Mouse (Mus musculus) lung, adult 2 months (tissue): ENCODE data around the gene Dusp19. TPM values are rescaled to one million over a fixed set of nuclear protein-coding genes. Genes with fewer than 3 reads are reported as not detected.

Experiments used
- DNase-seq: peaks from one replicate; pipeline ENCODE4 v3.0.0; 2022
- H3K4me1 ChIP-seq: fragments of 200-500 bp; 2 replicates; pipeline ENCODE4 v1.6.1; 2011; ENCODE audit warnings: low read length; ENCODE audit not compliant: control insufficient read depth, insufficient read depth
- H3K4me3 ChIP-seq: fragments of 200-500 bp; replicated peaks from 2 replicates; pipeline ENCODE3; 2011; ENCODE audit warnings: low read depth, mild to moderate bottlenecking, control low read depth, low read length; ENCODE audit errors: extremely low read depth
- CTCF ChIP-seq: fragments of 200-500 bp; IDR thresholded peaks from 2 replicates; pipeline ENCODE4 v1.5.1; 2011; ENCODE audit warnings: mild to moderate bottlenecking, low read length, control low read depth; ENCODE audit not compliant: insufficient read depth
- POLR2A ChIP-seq: fragments of 200-500 bp; IDR thresholded peaks from 2 replicates; pipeline ENCODE4 v1.6.1; 2011; ENCODE audit warnings: low read depth, mild to moderate bottlenecking, control low read depth, low read length, borderline replicate concordance; ENCODE audit errors: extremely low read depth
- WGBS: fragments of 180-500 bp; shearing (Covaris S2); methylation state at CpG from one replicate; pipeline ENCODE4 v1.1.7; 2018; 5-methylcytosine and 5-hydroxymethylcytosine counted together
- polyA plus RNA-seq: library from polyadenylated mRNA; depleted of rRNA; stranded (reverse); fragments of >200 nt; gene quantifications from 2 replicates; pipeline ENCODE4 v1.2.3, GENCODE M21; 2012

Gene Dusp19
- polyA plus RNA-seq, 1 experiment = 5.3 TPM

DNA sequence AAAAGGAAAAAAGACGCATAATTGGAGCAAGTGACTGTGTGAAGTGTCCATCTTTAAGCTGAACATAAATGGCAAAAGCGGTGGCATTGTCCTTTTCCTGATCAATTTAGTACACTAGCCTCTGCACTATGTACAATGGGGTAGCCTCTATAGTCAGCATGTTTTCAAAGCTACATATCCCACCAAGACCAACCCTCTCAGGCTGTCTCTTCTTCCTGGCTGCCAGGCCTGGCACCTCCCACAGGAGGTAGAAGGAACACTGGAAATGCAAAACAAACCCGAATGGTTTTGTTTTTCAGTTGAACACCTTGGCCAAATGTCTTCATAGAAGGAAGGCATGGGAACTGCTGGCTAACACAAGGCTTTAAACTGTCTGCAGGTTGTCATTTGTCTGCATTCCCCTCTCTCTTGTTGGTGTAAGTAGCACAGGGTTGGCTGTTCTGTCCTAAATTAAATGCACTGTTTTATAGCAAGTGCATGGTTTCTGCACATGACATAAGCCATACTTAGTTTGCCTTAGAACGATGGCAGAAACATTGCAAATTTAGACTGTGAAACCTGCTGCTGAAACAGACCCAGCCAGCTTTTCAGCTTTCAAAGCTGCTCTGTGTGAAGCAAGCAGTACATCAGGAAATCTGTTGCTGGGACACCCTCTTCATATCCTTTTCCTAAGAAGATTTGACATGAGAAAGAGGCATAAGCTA is 22.5 kb upstream of the Dusp19 start:
- Histone ChIP-seq H3K4me3 (no peak overlapping the region), H3K4me1 (no peaks in the 10 kb centered on the region)
- WGBS = 68% methylated on average over 4 of the region's 4 CpGs
- no peak for DNase-seq
- TF ChIP-seq CTCF = no peak
- TF ChIP-seq POLR2A = no peak

DNA sequence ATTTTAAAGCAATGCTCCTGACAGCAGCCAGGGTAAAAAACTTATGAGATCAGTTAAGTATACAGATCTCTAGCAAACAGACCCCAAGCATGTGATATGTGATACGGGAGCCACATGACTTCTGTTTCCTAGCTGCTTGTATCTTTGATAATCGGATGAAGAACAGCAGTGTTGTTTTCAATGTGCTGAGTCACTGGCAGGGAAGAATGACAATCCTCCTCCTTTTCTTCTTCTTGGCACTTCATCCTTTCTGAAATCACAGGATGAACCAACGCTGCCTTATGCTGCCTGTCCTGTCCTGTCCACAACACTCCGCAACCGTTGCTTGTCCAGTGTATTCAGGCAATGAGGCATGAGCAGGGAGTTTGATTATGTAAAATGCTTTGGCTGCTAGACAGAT is 19.9 kb upstream of the Dusp19 start:
- no peak for DNase-seq
- TF ChIP-seq CTCF = no peak
- no peak for TF ChIP-seq POLR2A
- 66% methylated on average over 5 of the region's 5 CpGs for WGBS
- Histone ChIP-seq H3K4me3 (no peak overlapping the region), H3K4me1 (no peaks in the 10 kb centered on the region)

DNA sequence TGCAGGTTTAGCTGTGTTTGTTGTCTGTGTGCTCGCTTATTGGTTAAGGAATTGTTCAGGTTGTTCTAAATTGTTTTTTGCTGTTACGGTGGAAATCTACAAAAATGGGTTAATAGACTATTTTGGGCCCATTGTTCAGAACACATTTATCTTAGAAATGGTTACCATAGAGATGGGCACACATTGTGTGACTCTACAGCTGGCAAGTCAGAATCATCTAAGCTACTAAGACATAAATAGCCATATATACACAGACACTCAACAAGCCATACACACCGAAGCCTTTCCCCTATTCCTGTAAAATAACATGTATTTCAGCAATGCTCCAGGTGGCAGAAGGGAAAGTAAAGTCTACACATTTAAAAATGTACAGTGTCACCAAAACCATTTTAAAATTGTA is 17.0 kb upstream of the Dusp19 start:
- DNase-seq = no peak
- Histone ChIP-seq H3K4me3 (no peak overlapping the region), H3K4me1 (no peaks in the 10 kb centered on the region)
- WGBS = 79% methylated on average over 3 of the region's 3 CpGs
- no peak for TF ChIP-seq POLR2A
- TF ChIP-seq CTCF = no peak

DNA sequence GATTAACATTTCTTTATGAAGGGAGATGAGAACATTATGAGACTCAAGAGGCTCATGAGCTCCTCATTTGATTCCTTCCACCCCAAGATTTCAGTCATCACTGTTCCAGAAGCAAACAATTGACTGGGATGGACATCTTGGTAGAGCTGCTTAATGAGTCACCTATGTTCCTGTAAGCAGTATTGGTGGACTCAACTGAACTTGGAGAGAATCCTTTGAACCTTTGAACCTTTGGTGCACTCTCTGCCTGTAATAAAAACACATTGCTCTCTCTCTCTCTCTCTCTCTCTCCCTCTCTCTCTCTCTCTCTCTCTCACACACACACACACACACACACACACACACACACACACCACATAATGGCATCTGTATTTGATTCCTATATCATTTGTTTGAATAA is 16.2 kb upstream of the Dusp19 start:
- no peak for DNase-seq
- H3K4me1 ChIP-seq = no peaks in the 10 kb centered on the region
- TF ChIP-seq CTCF (no peak), POLR2A (no peak)
- H3K4me3 ChIP-seq = no peak overlapping the region

DNA sequence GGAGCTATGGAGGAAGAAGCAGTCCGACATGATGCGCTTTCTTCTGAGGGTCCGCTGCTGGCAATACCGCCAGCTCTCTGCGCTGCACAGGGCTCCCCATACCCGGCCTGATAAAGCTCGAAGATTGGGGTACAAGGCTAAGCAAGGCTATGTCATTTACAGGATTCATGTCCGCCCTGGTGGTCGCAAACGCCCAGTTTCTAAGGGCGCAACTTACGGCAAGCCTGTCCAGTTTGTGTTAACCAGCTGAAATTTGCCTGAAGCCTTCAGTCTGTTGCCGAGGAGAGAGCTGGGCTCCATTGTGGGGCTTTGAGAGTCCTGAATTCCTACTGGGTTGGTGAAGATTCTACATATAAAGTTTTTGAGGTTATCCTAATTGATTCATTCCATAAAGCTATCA is 14.1 kb upstream of the Dusp19 start:
- TF ChIP-seq CTCF = no peak
- no peak for TF ChIP-seq POLR2A
- DNase-seq = no peak
- no peaks in the 10 kb centered on the region for H3K4me1 ChIP-seq
- WGBS = 93% methylated on average over 13 of the region's 13 CpGs
- no peak overlapping the region for H3K4me3 ChIP-seq

DNA sequence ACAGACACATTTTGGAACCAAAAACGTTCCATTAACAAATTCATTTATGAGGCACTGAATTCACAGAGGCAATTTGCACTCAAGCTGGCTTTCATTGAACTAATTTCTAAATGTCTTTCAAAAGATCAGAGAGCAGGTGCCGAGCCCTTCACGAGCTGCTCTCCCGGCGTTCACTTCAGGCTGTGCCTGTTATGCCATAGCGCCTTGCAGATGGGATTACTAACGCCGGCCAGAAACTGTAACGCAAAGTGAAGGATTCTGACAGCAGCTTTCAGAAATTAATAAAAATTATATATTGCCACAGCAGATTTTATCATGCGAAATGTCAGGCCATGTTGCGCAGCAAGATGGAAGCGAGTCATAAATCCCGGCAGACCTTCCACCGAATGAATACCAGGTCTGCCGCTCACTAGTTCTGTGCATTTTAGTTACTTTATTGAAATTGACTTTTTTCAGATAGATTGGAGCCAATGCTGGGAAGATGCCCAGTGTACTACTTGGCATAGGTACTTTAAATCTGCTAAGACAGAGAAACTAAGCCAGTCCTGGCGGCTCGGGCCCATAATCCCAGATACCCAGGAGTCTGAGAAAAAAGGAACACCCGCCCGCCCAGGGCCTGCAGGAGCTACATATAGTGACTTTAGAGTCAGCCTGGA is 12.9 kb upstream of the Dusp19 start:
- TF ChIP-seq CTCF = no peak
- TF ChIP-seq POLR2A = no peak
- 94% methylated on average over 19 of the region's 19 CpGs for WGBS
- DNase-seq = no peak

DNA sequence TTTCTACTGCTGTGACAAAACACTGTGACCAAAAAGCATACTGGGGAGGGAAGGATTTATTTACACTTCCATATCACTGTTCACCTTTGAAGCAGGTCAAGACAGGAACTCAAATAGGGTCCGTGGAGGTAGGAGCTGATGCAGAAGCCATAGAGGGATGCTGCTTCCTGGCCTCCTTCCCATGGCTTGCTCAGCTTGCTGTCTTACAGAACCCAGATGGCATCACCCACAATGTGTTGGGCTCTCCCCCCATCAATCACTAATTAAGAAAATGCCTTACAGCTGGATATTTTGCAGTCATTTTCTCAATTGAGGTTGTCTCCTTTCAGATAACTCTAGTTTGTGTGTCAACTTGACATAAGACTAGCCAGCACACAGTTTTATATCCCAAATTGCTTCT is 4.6 kb upstream of the Dusp19 start:
- Histone ChIP-seq H3K4me3 (no peak overlapping the region), H3K4me1 (no peaks in the 10 kb centered on the region)
- no peak for DNase-seq
- 35% methylated on average over 1 of the region's 1 CpGs for WGBS
- TF ChIP-seq CTCF = no peak
- TF ChIP-seq POLR2A = no peak

More for the DNA sequence above, 12.9 kb upstream of the Dusp19 start:
- Histone ChIP-seq H3K4me1 (no peaks in the 10 kb centered on the region), H3K4me3 (no peak overlapping the region)

DNA sequence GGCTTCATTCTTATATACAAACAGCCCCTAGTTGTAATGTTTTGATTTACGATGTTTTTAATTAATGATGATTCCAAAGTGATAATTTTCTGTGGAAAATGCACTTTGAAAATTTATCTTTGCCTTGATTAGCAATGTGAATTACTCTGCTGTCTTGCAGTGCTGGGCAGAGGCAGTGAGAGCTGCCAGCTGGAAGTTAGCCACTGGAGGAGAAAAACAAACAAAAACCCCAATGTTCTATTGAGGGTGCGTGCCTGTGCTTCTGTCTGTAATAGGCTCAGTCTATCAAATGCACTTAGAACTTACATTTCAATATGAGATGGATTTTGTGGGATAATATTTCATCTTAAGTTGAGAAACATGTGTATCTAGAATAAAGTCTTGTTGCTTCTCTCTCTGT is 4.0 kb upstream of the Dusp19 start:
- no peak for DNase-seq
- Histone ChIP-seq H3K4me1 (no peaks in the 10 kb centered on the region), H3K4me3 (no peak overlapping the region)
- TF ChIP-seq CTCF (no peak), POLR2A (no peak)
- 56% methylated on average over 2 of the region's 2 CpGs for WGBS

DNA sequence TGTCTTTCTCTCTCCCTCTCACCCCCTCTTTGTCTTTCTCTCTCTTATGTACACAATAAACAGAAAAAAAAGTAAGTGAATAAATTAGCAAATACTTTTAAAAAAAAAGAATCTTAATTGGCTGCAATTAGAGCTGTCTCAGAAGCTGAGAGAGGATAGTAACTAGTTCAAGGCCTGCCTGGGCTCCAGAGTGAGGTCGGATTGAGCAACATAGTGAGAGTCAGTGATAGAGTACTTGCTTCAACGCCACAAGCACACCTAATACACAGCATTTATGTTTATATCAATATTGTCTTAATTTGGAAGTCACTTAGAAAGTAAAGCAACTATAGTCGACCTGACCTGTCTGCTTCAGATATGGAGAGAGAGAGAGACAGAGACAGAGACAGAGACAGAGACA is 2.1 kb downstream of the Dusp19 start:
- no peaks in the 10 kb centered on the region; the same call in 1 of the 2 replicates for H3K4me1 ChIP-seq
- TF ChIP-seq POLR2A = no peak
- TF ChIP-seq CTCF = no peak
- no peak overlapping the region for H3K4me3 ChIP-seq
- no peak for DNase-seq
- 85% methylated on average over 3 of the region's 3 CpGs for WGBS

DNA sequence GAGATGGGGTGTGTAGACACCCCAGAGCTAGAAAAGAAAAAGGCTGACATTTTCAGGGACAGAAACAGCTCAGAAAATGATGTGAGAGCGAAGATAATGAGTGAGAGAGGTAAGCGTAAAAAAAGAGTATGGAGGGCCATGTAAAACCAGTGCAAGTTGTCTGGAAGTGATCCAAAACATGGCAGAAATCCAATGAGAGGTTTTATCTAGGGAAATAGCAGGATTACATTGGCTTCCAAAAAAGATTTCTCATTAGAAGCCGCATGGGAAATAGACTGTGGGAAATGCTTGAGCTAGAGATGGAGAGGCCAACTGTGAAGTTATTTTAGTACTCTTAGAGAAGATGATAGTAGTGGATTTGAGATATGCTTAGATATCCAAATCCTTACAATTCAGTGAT is 5.1 kb downstream of the Dusp19 start:
- Histone ChIP-seq H3K4me1 (no peaks in the 10 kb centered on the region; the same call in 1 of the 2 replicates), H3K4me3 (no peak overlapping the region)
- DNase-seq = no peak
- WGBS = 81% methylated on average over 3 of the region's 3 CpGs
- TF ChIP-seq CTCF (no peak), POLR2A (no peak)

DNA sequence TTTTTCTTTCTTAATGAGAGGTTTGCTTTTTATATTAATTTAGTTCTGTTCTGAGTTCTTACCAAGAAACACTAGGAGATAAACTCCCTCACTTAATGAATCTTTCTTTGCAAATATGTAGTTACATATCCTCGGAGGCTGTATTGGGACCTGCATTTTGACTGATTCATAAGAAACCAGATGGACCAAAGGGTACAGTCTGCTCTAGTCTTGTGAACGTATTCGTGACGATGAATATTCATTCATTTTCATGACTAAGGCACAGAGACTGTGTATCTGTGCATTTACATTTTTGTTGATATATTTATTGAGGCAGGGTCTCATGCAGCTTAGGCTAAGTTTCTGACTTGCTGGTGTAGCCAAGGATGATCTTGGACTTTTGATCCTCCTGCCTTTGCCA is 7.7 kb downstream of the Dusp19 start:
- no peak for DNase-seq
- 95% methylated on average over 4 of the region's 4 CpGs for WGBS
- no peak for TF ChIP-seq CTCF
- TF ChIP-seq POLR2A = no peak
- no peak overlapping the region for H3K4me3 ChIP-seq
- H3K4me1 ChIP-seq = no peaks in the 10 kb centered on the region
